Mouse (Mus musculus): ENCODE measurements at regions not wholly inside any gene's neighbourhood (a gene's known extent, or its start where the extent isn't known, plus 50 kb on each side); places are given as distances from the start of the nearest gene placed in this dataset.

DNA sequence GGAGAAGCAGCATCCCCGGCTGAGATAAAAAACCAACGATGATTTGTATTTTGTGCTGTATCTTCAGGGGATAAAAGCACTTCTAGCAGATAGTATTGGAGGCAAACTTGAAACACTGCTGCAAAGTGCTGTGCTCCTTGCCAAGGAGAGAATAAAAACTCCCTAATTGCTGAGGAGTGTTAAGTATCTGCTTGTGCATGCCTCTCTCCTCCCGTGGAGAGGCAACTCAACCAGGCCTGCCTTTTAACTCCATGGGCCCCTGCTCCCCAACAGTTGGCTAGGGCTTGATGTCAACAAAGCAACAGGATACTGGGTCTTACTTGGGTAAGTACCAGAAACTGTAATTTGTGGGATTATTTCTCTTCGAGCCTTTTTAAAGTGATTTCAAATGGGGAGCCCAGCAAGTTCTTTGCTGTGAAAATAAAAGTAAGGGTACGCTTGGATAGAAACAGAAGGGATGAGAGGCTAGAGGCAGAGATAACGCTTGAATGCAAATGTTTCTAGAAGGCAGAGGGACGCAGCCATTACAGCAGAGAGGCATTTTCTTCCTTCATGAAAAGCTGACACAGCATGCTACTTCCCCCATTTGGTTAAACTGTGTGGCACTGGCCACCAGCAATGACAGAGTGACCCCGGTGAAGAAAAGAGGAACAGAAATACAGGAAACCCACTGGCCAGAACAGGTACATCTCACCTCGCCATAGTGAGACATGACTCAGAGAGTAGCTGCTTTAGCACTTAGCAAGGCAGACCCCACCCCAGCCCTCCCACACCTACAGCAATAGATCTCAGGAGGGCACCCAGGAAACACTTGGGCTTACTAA lies 369.0 kb upstream of the Spred2 start:
- in situ Hi-C loops (cut with MboI; ENCODE audit: unreplicated experiment in 2 of 2): no loop called here

DNA sequence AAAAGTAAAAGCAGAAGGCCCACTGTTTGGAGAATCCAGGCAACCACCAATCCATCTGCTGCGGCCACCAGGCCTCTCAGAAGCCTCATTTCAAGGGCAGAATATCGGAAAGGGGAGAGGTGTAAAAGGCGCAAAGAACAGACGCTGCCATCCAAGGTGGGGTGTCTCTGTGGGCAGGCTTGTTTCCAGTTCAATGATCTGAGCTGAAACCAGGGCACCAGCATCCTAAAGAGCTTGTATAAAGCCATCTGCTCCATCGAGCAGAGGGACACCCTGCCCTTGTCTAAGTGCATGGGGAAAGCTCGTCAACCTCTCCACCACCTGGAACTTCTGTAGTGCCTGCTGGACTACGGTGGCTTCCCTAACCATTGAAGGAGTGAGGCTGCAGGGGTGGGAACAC lies 363.7 kb upstream of the Spred2 start:
- in situ Hi-C loops (cut with MboI; ENCODE audit: unreplicated experiment in 2 of 2): no loop called here

DNA sequence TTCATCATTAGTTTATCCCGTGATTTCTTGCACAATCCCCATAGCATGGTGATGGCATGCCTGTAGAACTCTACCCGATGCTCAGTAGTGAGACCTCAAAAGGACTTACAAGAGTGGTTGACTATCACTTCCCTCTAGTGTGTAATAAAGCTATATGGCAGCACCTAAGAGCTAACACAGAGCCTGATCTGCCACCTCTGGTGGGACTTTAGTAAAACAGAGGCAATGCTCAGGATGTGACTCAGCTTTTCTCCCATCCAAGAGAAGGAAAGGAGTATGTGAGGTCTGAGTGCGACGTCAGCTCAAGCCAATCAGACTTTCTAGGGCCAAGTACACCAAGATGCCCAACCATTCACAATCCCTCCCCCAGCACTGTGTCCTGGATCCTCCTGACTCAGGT lies 361.5 kb upstream of the Spred2 start:
- in situ Hi-C loops (cut with MboI; ENCODE audit: unreplicated experiment in 2 of 2): no loop called here

DNA sequence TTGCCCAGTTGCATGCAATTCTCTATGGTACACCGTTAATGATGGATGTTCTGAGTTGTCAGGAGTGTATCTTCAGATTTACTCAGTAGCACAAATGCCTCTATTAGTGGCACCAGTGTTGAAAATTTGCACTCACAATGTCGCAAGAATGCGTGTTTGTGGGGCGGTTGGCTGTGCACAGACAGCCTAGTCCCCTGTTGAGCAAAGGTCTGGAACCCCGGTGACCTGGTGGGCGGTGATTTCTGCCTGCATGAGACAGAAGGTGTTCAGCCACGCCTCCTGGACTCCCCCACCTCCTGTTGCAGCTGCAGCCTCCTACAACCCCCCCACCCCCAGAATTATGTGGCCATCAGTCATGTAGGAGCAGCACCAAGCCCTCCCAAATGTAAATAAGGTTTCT lies 338.9 kb upstream of the Spred2 start:
- in situ Hi-C loops (cut with MboI; ENCODE audit: unreplicated experiment in 2 of 2): no loop called here

DNA sequence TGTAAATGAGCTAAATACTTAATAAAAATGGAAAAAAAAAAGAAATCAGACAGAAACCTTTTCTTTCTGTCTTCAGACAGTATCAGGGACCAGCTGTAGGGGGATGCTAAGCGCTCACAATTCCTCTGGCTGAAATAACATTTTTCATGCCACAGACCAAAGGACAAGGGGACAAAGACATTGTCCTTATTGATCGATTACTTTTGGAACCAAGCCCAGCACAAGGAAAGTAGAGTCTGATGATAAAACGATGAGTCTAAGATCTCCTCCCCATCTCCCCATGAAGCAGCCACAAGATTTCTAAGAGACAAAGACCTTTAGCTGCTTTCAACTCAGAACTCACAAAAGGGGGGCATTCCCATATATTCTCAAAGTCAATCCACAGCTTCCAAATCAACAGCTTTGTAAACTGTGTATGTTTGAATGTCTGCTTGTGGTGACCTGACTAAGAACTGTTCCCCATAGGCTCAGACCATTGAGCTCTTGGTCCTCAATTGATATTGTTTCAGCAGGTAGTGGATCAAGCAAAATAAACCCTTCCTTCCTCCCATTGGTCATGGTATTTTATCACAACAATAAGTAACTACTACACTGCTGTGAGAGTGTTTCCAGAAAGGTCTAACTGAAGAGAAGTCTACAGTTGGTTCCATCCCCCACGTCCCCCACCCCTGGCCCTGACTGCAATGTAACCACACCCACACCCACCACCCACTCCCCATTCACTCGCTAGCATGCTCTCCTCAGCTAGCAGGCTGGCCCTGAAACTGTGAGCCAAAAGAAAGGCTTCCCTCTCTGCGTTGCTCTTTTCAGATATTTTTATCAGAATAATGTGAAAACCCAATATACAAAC lies 331.4 kb upstream of the Spred2 start:
- in situ Hi-C loops (cut with MboI; ENCODE audit: unreplicated experiment in 2 of 2): no loop called here

DNA sequence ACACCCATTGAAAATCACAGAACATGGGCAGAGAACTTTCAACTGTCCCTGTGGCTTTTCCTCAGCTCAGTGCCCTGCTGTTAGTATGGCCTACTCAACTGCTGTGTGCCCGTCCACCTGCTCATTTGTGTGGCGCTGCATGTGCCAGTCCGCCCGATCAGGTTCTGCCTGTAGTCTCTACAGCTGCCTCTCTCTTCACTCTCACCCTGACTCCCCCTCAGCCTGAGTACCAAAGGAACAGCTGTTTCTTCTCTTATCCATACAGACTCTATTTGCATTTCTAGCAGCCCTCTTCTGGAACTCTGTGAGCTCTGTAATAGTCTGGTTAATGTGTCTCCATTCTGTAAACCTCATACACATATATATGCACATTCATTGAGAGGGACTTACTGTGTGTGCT lies 329.1 kb upstream of the Spred2 start:
- in situ Hi-C loops (cut with MboI; ENCODE audit: unreplicated experiment in 2 of 2): no loop called here

DNA sequence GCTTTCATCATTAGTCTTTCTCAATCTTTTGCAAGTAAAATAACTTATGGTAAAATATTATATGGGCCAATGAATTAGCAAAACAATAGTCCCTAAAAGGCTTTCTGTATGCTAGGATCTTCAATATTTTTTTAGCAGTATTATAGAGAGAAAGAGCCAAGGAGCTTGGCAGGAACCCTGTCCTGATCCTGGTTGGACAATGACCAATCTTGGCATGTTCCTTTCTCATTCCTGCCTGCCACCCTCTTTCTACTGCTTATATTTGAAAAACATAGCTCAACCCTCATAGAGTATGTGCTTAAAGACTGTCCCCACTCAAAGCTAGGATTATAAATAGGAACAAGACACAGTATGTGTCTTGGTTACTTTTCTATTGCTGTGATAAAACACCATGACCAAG lies 327.8 kb upstream of the Spred2 start:
- in situ Hi-C loops (cut with MboI; ENCODE audit: unreplicated experiment in 2 of 2): no loop called here

DNA sequence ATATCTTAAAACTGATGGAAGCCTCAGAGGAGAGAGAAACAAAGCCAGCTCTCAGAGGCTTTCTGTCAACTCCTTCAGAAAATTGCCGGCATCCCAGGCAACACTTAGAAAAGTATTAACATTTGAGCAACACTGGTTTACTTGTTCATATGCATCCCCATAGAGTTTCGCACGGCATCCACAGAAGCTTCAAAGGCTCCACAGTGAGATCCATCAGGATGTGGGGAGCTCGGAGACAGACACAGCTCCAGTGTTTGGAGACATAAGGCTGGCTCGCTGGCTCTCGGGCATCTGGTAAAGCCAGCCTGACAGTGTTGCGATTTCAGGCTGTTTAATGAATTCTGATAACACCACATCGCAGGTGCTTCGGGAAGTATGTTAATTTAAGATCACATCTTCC lies 324.7 kb upstream of the Spred2 start:
- in situ Hi-C loops (cut with MboI; ENCODE audit: unreplicated experiment in 2 of 2): no loop called here

DNA sequence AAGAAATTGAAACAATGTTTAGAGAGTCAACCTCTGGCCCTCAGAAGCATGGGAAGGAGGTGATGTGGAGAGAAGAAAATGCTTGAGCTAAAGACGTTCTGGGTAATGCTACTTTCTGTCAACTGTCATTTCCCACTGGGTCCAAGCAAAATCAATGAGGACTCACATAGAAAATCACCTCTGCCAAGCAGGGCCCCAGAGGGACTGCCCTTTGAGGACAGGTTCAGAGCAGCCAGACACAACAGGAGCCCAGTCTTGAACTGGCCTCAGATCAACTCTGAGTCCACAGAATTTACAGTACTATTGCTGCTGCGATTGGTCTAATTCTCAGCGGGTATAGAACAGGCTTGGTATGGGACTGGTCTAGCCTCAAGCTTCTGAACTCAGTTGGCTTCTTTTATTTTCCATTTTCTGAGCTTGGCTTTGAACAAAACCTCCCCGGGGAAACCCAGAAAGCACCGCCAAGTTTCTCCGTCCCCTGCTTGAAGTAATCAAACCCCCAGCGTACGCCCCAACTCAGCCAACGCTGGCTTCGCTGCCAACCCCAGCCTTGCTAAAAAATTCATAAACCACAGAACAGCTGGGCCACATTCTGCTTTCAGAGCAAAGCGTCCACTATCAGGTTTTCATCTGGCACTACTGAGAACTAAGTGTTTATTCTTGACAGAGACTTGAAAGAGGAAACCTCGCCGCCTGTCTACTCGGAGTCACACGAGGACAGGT lies 322.8 kb upstream of the Spred2 start:
- in situ Hi-C loops (cut with MboI; ENCODE audit: unreplicated experiment in 2 of 2): no loop called here

DNA sequence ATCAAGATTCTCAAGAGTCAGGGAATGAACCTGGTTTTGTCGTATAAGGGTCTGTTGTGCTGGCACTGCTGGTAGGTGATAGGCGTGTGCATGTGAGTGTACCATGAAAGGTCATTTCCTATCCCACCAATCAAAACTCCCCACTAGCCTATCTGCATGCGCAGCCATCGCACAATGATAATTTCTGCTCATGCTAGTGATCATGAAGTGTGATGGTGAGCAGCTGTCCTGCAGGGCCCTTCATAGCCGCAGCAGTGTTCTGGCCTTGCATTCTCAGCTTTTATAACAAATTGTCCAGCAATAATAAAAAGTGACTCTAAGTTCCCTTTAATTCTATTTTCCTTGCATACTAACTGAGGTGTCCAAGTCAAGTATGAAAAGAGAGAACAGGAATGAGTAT lies 321.7 kb upstream of the Spred2 start:
- in situ Hi-C loops (cut with MboI; ENCODE audit: unreplicated experiment in 2 of 2): no loop called here

DNA sequence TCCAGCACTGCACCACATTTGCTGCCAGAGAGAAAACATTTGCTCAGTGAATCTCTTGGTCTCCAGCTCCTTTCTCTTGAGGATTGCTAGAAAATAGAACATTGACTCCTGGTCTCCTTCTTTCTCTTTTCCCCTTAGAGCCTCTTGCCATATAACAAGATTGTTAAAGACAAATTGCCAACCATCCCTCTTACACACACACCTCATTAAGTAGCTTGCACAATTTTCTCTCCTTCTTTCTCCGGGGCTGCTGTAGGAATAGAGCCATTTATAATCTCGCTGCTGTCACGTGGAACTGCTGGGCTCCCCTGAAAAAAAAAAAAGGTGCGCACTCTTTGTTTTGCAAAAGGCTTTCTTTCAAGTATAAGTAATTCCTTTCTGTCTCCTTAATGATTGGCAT lies 318.6 kb upstream of the Spred2 start:
- in situ Hi-C loops (cut with MboI; ENCODE audit: unreplicated experiment in 2 of 2): no loop called here

DNA sequence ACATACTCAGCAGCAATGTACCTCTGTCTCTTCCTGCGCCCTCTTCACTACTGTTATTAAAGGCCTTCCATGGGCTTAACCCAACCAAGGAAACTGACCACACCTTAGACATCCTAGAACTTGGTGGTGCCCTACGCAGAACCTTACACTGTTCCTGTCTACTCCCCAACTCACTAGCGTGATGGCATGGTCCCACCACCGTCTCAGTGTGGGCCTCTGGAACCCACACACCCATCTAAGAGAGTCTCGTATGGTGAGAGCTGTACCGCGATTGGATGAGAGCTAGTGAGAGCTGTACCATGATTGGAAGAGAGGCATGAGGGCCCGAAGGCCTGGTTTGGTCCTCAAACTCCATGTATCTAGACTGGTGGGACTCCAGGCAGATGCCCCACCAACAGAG lies 317.2 kb upstream of the Spred2 start:
- in situ Hi-C loops (cut with MboI; ENCODE audit: unreplicated experiment in 2 of 2): no loop called here

DNA sequence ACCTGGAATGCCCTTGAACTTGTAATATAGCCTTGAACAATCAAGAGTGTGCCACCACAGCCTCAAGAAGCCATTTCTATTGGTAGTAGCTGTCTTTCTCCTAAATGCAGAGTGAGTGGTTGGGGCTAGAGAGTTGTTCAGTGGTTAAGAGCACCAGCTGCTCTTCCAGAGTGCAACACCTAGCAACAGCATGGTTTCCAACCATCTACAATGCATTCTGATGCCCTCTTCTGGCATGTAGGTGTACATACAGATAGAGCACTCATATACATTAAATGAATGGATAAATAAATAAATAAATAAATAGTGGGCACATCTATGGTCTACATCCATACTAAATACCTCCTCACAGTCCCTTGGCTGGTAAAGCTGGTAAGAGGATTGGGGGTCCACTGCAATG lies 316.2 kb upstream of the Spred2 start:
- in situ Hi-C loops (cut with MboI; ENCODE audit: unreplicated experiment in 2 of 2): no loop called here

DNA sequence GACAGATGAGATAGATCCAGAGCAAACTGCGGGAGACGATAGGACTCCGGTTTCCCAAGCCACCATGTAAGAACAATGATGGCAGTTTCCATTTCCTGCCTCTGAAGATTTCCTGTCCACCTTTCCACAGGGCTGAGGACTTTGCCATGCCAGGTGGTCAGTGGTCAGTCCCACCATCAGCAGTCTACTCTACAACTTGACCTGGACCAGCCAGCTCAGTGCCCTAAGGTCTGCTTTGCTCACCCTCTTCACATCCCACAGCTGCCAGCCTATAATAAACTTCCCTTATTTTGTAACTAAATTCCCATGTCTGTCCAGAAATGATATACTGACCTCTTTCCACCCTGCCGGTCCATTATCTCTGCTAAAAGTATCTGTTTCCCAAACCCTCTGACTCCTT lies 315.7 kb upstream of the Spred2 start:
- in situ Hi-C loops (cut with MboI; ENCODE audit: unreplicated experiment in 2 of 2): no loop called here

DNA sequence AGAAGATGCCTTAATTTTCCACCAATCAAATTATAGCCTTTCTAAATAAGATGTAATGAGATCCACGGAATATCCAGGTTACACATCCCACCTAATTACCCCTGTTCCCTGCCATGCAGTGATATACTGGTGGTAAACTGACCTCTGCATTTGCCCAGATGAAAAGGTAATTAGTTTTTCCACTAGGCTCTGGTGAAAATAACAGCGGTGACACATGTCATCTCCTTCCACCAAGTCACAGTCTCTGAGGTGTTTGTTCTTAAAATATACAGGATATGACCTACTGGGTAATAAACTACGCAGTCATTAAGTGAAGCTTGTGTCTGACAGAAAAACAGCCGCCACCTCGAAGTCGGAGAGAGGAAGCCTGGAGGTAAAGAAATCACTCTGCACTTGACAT lies 313.6 kb upstream of the Spred2 start:
- in situ Hi-C loops (cut with MboI; ENCODE audit: unreplicated experiment in 2 of 2): no loop called here

DNA sequence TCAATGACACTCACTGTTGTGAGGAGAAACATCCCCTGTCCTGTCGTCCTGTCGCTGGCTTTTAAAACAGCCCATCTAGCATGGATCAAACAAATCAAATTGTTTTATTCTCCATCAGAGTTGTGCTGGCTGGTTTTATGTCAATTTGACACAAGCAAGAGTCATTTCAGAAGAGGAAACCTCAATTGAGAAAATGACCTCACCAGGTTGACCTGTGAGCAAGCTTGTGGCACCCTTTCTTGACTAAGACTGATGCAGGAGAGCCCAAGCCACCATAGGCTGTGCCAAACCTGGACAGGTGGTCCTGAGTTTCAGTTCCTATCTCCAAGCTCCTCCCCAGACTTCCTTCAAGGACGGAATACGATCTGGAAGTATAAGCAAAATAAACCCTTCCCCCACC lies 313.0 kb upstream of the Spred2 start:
- in situ Hi-C loops (cut with MboI; ENCODE audit: unreplicated experiment in 2 of 2): no loop called here

DNA sequence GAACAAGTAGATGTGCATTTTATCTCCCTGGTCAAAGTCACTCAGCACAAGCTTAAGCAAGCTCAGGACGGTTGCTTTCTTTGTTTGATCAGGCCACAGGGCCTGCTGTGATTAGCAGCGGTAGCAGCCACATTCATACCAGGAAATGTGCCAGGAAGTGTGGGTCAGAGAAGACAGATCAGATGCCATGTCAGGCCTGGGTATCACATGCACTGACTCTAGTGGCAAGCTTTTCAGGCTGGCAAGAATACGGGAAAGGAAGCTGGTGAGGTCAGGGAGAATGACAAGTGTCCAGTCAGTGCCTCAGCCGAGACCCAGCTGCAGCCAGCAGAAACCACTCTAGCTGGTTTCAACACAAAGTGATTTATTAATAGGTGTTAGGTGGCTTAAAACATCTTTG lies 307.7 kb upstream of the Spred2 start:
- in situ Hi-C loops (cut with MboI; ENCODE audit: unreplicated experiment in 2 of 2): no loop called here

DNA sequence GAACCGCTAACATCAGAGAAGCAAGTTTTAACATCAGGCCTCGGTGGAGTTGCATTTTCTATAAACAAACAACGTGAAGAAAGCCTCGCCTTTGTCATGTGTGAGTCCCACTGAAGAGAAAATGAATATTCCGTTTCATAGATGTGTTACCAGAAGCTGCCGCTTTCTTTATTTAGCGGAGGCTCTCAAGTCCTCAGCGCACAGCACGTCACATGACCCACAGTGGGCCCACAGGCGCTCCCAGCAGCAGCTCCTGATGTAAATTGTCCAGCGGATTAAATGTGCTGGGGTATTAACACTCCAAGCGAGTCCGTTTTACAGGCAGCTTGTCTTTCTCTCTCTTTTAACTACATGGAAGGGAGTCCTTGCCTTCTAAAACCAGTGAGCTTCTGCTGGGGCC lies 304.7 kb upstream of the Spred2 start:
- in situ Hi-C loops (cut with MboI; ENCODE audit: unreplicated experiment in 2 of 2): no loop called here

DNA sequence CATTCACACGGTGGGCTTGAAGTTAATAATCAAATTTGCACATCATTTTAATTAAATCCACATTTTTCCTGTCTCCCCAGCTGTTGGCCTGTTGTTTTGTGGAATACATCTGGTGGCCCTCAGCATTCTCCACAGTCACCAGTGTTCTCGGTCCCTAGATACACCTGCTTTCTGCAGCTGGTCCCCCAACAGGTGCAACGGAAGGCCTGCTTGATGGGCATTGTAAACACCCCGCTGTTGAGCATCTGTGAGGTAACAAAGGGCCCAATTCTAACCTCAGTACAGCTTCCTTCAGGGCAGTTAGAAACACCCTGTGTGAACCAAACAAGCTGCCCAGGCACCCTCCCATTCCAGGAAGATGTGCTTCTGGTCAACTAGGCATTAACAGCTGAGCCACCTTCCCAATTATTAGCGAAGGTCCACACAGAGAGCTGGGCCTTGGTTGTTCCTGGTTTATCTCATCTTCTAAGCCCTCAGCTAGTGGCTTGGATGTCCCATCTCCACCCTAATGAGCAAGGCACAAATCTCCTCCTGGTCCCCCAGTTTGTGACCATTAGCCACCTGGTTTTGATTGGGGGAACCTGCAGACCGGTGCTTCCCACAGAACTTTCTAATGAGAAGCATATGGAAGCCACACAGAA lies 293.0 kb upstream of the Spred2 start:
- in situ Hi-C loops (cut with MboI; ENCODE audit: unreplicated experiment in 2 of 2): no loop called here

DNA sequence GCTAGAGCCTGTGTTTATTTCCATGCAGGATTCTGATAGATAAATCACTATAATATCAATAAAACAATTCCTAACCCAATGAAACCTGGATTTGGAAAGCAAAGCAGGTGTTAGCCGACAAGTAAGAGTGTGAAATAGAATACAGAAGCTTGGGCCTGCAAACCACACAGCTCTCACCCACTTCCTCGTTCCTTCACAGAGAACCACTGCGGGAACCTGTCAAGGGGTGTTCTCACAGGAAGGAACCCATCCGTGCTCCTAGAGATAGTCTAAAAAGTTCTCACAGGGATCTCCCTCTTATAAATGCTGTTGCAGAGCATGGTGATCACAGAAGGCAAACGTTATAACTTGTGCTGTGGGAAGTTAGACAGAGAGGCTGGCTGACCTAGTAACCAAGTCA lies 291.7 kb upstream of the Spred2 start:
- in situ Hi-C loops (cut with MboI; ENCODE audit: unreplicated experiment in 2 of 2): no loop called here

DNA sequence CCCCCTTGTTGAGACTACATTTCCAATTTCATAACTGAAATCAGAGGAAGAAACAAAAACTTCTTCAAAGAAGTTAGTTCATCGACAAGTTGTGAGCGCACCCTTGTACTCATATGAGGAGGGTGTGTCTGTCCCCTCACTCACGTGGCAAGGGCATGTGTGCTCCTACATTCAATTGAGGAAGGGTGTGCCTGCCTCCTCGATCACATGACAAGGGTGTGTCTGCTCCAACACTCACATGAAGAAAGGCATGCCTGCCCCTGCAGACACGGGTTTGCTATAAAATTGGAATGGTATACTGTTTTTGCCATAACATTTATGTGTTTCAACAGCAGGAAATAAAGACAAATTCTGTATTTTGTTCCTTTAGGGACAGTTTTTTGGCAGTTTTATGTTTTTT lies 290.6 kb upstream of the Spred2 start:
- in situ Hi-C loops (cut with MboI; ENCODE audit: unreplicated experiment in 2 of 2): no loop called here

All from v-Abl transformed pro-B cells (cell line).